Mouse (Mus musculus): Measurements from ENCODE around the gene Znfx1. TPM values are rescaled to one million over a fixed set of nuclear protein-coding genes. Genes with fewer than 3 reads are reported as not detected.

Znfx1 gene
- polyA plus RNA-seq, 1 experiment = 32.3 TPM

DNA sequence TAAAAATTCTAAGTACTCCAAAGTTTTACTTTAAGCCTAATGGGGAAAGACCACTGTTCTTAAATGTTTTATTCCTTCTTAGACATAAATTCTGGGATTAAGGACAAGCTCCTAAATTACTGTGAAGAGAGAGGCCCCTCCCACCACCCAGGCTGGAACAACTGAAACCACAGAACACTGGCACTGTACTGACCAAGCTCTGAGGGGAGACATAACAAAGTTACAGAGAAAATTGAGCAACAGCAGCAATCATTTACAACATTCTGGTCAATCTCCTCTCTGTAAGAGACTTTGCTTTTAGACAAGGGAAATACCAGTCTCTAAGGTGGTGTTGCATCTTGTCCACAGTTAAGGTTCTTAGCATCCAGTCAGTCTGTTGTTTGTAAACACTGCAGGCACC lies 70.9 kb downstream of the Znfx1 start:
- no peak overlapping the region for H3K27ac ChIP-seq (ENCODE audit: control insufficient read depth, insufficient read depth, low read depth, low read length, poor library complexity)
- H3K4me1 ChIP-seq (ENCODE audit: control insufficient read depth, insufficient read depth, low read length) = peaks cover 3% of the 10 kb centered on the region
- TF ChIP-seq POLR2A (IDR thresholded peaks at IDR 0.05; ENCODE audit: borderline replicate concordance, control insufficient read depth, low read depth, low read length) = no peak
- TF ChIP-seq CTCF (IDR thresholded peaks at IDR 0.05; ENCODE audit: control insufficient read depth, insufficient read depth, low read length) = no peak
- no peak overlapping the region for H3K4me3 ChIP-seq (replicated peaks; ENCODE audit: control insufficient read depth, low read depth, low read length)

DNA sequence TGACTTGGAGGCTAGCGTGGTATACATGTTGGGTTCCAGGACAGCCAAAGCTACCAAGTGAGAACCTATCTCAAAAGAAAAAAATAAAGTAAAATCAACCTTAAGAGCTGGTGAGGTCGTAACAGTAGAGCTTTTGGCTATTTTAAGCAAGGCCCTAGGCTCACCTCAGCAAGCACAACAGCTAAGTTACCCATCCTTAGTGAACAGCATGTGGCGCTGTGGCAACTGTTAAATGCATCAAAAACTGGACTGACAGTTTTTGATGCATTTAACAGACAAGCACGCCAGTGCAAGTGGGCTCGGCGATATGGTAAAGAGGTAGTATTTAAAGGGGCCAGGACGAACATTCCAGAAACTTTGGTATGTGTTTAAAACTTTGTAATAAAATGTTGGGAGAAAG lies 72.0 kb downstream of the Znfx1 start:
- Histone ChIP-seq H3K4me1 (ENCODE audit: control insufficient read depth, insufficient read depth, low read length) (peaks cover 3% of the 10 kb centered on the region), H3K4me3 (replicated peaks; ENCODE audit: control insufficient read depth, low read depth, low read length) (no peak overlapping the region), H3K27ac (ENCODE audit: control insufficient read depth, insufficient read depth, low read depth, low read length, poor library complexity) (no peak overlapping the region)
- 51% methylated on average over 7 of the region's 7 CpGs for WGBS
- no peak for TF ChIP-seq CTCF (IDR thresholded peaks at IDR 0.05; ENCODE audit: control insufficient read depth, insufficient read depth, low read length)
- no peak for TF ChIP-seq POLR2A (IDR thresholded peaks at IDR 0.05; ENCODE audit: borderline replicate concordance, control insufficient read depth, low read depth, low read length)

Other genes with a start within 250 kb of the Znfx1 start
- 22.0 and 39.0 TPM in 2 replicates for gene Cse1l, start 157.0 kb downstream of the Znfx1 start, polyA plus RNA-seq (2011; ENCODE audit: insufficient read depth, insufficient read length, low replicate concordance, missing spikeins)
- 20.6 and 36.0 TPM in 2 replicates for gene Stau1, start 66.7 kb downstream of the Znfx1 start, polyA plus RNA-seq (2011; ENCODE audit: insufficient read depth, insufficient read length, low replicate concordance, missing spikeins)
- gene Ddx27, start 47.8 kb downstream of the Znfx1 start, polyA plus RNA-seq (2011; ENCODE audit: insufficient read depth, insufficient read length, low replicate concordance, missing spikeins) = 42.2 and 54.4 TPM in 2 replicates
- 0.45 TPM in 1 of 2 replicates, not detected in the other for gene Kcnb1, start 127.1 kb upstream of the Znfx1 start, polyA plus RNA-seq (2011; ENCODE audit: insufficient read depth, insufficient read length, low replicate concordance, missing spikeins)
- gene Ptgis, start 177.6 kb upstream of the Znfx1 start, polyA plus RNA-seq (2011; ENCODE audit: insufficient read depth, insufficient read length, low replicate concordance, missing spikeins) = 1.2 TPM in 2 replicates